Mouse (Mus musculus): ENCODE results near the gene Fbxl7. TPM values are rescaled to one million over a fixed set of nuclear protein-coding genes. Genes with fewer than 3 reads are reported as not detected.

Gene Fbxl7
- polyA plus RNA-seq, 1 experiment from 2014 or later, result 11.6 TPM

DNA sequence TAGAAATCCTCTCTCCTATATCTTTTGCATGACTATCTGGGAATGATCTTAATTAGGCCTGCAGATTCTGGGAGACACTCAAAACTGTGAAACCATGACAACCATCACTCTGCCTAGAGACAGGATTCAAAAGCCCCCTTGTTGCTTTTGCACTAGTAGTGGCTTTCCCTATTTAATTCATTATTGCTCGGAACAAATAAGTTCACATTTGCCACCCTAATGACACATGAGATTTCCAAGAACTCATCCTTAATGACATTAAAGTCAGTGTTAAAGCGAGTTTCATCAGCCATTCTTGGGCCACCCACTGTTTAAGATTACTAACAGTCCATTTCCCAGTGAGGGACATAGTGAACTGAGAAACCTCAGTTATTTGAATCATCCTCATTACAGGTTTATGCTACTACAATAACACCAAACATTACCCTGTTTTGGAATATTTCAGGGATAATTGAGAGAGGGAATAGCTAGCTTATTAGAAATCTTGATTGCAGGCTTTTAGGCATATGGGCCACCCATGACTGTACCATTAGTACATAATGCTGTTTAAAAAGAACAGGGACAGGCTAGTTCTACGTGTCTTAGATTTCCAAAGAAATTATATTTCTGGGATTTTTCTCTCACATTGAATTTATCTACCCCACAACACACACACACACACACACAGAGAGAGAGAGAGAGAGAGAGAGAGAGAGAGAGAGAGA lies 361.2 kb downstream of the Fbxl7 start:
- Histone ChIP-seq H3K27me3 (ENCODE audit: low read depth, poor library complexity, severe bottlenecking) (no peaks in the 10 kb centered on the region), H3K27ac (replicated peaks) (no peak overlapping the region), H3K36me3 (no peaks in the 10 kb centered on the region), H3K4me3 (no peak overlapping the region), H3K9me3 (replicated peaks) (no peaks in the 10 kb centered on the region), H3K4me1 (peaks cover 7% of the 10 kb centered on the region)
- 69% methylated on average over 3 of the region's 3 CpGs for WGBS
- DNase-seq (ENCODE audit: low spot score), result no peak

DNA sequence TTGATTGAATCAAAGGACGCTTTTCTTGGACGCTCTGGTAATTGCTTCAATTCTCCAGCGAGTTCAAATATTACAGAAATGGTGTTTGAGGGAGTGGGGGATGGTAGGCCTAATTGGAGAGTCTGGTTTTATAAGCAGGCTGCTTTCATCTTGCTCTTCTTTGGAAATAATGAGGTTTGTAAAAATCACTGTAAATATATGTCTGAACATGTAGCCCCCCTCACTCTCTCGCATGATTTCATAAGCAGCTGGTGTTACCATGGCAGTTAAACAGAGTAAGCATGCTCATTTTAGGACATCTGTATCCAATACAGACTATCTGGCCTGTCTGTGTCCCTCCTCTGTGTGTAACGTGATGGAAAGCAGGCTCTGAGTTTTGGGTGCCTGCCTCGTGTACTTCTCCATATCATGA lies 376.2 kb downstream of the Fbxl7 start:
- DNase-seq (ENCODE audit: low spot score), result no peak
- no peaks in the 10 kb centered on the region for H3K36me3 ChIP-seq
- H3K27me3 ChIP-seq (ENCODE audit: low read depth, poor library complexity, severe bottlenecking), result no peaks in the 10 kb centered on the region
- H3K4me3 ChIP-seq, result no peak overlapping the region
- no peaks in the 10 kb centered on the region for H3K9me3 ChIP-seq (replicated peaks)
- no peak overlapping the region for H3K27ac ChIP-seq (replicated peaks)
- 90% methylated on average over 6 of the region's 6 CpGs for WGBS
- H3K4me1 ChIP-seq, result peaks cover 7% of the 10 kb centered on the region; the same call in 1 of the 2 replicates

DNA sequence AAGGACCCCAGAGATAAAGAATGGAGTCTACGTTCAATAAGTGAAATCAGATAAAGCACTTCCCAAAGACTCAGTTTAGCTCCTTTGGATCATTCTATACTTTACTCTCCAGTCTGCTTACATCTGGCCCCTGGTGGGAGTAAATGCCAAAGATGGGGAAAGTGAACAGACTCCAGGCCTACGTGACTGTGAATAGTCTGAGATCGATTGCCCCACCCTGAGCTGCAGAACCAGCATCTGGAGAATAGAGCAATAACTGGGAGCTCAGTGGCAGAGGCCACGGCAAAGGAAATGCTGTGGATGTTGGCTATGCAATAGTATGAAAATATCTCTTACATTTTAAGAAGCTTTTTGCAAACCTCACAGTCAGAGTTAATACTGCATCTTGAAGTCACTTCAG lies 394.4 kb downstream of the Fbxl7 start:
- Histone ChIP-seq H3K36me3 (no peaks in the 10 kb centered on the region), H3K27ac (replicated peaks) (no peak overlapping the region), H3K4me3 (no peak overlapping the region), H3K9me3 (replicated peaks) (peaks cover 11% of the 10 kb centered on the region; the same call in 1 of the 2 replicates), H3K4me1 (no peaks in the 10 kb centered on the region), H3K27me3 (ENCODE audit: low read depth, poor library complexity, severe bottlenecking) (no peaks in the 10 kb centered on the region)
- 82% methylated on average over 4 of the region's 4 CpGs for WGBS
- DNase-seq (ENCODE audit: low spot score), result no peak
